Mouse (Mus musculus): ENCODE results near the gene Nck2.

GRCm38 (mm10) chr1:43492803-43493437 lies 48.5 kb downstream of the Nck2 start:
- no peak for TF ChIP-seq EP300 (IDR thresholded peaks at IDR 0.05; ENCODE audit: low read depth)
- no peak for TF ChIP-seq CTCF (IDR thresholded peaks at IDR 0.05; ENCODE audit: low read depth)

Data from liver, postnatal 0 days (tissue).